Mouse (Mus musculus): ENCODE data around the gene Rbm38. TPM values are rescaled to one million over a fixed set of nuclear protein-coding genes. Genes with fewer than 3 reads are reported as not detected.

The Rbm38 gene
- polyA plus RNA-seq, 1 experiment: 7.2 TPM

- no peak overlapping the region for H3K27ac ChIP-seq (ENCODE audit: insufficient read depth, low read length)
- TF ChIP-seq CTCF (IDR thresholded peaks at IDR 0.05; ENCODE audit: borderline replicate concordance, insufficient read depth, low read length) (no peak), POLR2A (IDR thresholded peaks at IDR 0.05; ENCODE audit: low read depth, low read length) (no peak)
- 0 out of 2 replicates have a peak, but pooled peaks cover 3% of the 10 kb centered on the region for H3K4me1 ChIP-seq (ENCODE audit: control insufficient read depth, insufficient read depth, low read length)
- no peak overlapping the region for H3K4me3 ChIP-seq (ENCODE audit: insufficient read depth, low read length)
Measured at GRCm38 (mm10) chr2:173041893-173042292, 21.6 kb downstream of the Rbm38 start.

GRCm38 (mm10) chr2:173042504-173043162 is 22.3 kb downstream of the Rbm38 start:
- Histone ChIP-seq H3K4me3 (ENCODE audit: insufficient read depth, low read length) (no peak overlapping the region), H3K27ac (ENCODE audit: insufficient read depth, low read length) (no peak overlapping the region), H3K4me1 (ENCODE audit: control insufficient read depth, insufficient read depth, low read length) (0 out of 2 replicates have a peak, but pooled peaks cover 3% of the 10 kb centered on the region)
- TF ChIP-seq POLR2A (IDR thresholded peaks at IDR 0.05; ENCODE audit: low read depth, low read length) (no peak), CTCF (IDR thresholded peaks at IDR 0.05; ENCODE audit: borderline replicate concordance, insufficient read depth, low read length) (no peak)

GRCm38 (mm10) chr2:173044198-173044970 is 24.1 kb downstream of the Rbm38 start:
- no peak overlapping the region for H3K27ac ChIP-seq (ENCODE audit: insufficient read depth, low read length)
- no peak overlapping the region for H3K4me3 ChIP-seq (ENCODE audit: insufficient read depth, low read length)
- TF ChIP-seq POLR2A (IDR thresholded peaks at IDR 0.05; ENCODE audit: low read depth, low read length): no peak
- no peak for TF ChIP-seq CTCF (IDR thresholded peaks at IDR 0.05; ENCODE audit: borderline replicate concordance, insufficient read depth, low read length)
- 0 out of 2 replicates have a peak, but pooled peaks cover 3% of the 10 kb centered on the region for H3K4me1 ChIP-seq (ENCODE audit: control insufficient read depth, insufficient read depth, low read length)

GRCm38 (mm10) chr2:173046582-173047297 is 26.4 kb downstream of the Rbm38 start:
- no peak overlapping the region for H3K4me3 ChIP-seq (ENCODE audit: insufficient read depth, low read length)
- no peak overlapping the region for H3K27ac ChIP-seq (ENCODE audit: insufficient read depth, low read length)
- TF ChIP-seq POLR2A (IDR thresholded peaks at IDR 0.05; ENCODE audit: low read depth, low read length): no peak
- TF ChIP-seq CTCF (IDR thresholded peaks at IDR 0.05; ENCODE audit: borderline replicate concordance, insufficient read depth, low read length): no peak
- H3K4me1 ChIP-seq (ENCODE audit: control insufficient read depth, insufficient read depth, low read length): 0 out of 2 replicates have a peak, but pooled peaks cover 3% of the 10 kb centered on the region

- Histone ChIP-seq H3K4me1 (ENCODE audit: control insufficient read depth, insufficient read depth, low read length) (0 out of 2 replicates have a peak, but pooled peaks cover 3% of the 10 kb centered on the region), H3K27ac (ENCODE audit: insufficient read depth, low read length) (no peak overlapping the region), H3K4me3 (ENCODE audit: insufficient read depth, low read length) (no peak overlapping the region)
- TF ChIP-seq POLR2A (IDR thresholded peaks at IDR 0.05; ENCODE audit: low read depth, low read length): no peak
- no peak for TF ChIP-seq CTCF (IDR thresholded peaks at IDR 0.05; ENCODE audit: borderline replicate concordance, insufficient read depth, low read length)
Measured at GRCm38 (mm10) chr2:173047471-173047870, 27.2 kb downstream of the Rbm38 start.

GRCm38 (mm10) chr2:173048041-173048745 is 27.9 kb downstream of the Rbm38 start:
- TF ChIP-seq POLR2A (IDR thresholded peaks at IDR 0.05; ENCODE audit: low read depth, low read length): no peak
- no peak for TF ChIP-seq CTCF (IDR thresholded peaks at IDR 0.05; ENCODE audit: borderline replicate concordance, insufficient read depth, low read length)
- H3K4me3 ChIP-seq (ENCODE audit: insufficient read depth, low read length): no peak overlapping the region
- 0 out of 2 replicates have a peak, but pooled peaks cover 3% of the 10 kb centered on the region for H3K4me1 ChIP-seq (ENCODE audit: control insufficient read depth, insufficient read depth, low read length)
- no peak overlapping the region for H3K27ac ChIP-seq (ENCODE audit: insufficient read depth, low read length)

- Histone ChIP-seq H3K4me1 (ENCODE audit: control insufficient read depth, insufficient read depth, low read length) (0 out of 2 replicates have a peak, but pooled peaks cover 3% of the 10 kb centered on the region), H3K27ac (ENCODE audit: insufficient read depth, low read length) (no peak overlapping the region), H3K4me3 (ENCODE audit: insufficient read depth, low read length) (no peak overlapping the region)
- TF ChIP-seq CTCF (IDR thresholded peaks at IDR 0.05; ENCODE audit: borderline replicate concordance, insufficient read depth, low read length) (no peak), POLR2A (IDR thresholded peaks at IDR 0.05; ENCODE audit: low read depth, low read length) (no peak)
Measured at GRCm38 (mm10) chr2:173049231-173049630, 28.9 kb downstream of the Rbm38 start.

- TF ChIP-seq CTCF (IDR thresholded peaks at IDR 0.05; ENCODE audit: borderline replicate concordance, insufficient read depth, low read length) (no peak), POLR2A (IDR thresholded peaks at IDR 0.05; ENCODE audit: low read depth, low read length) (no peak)
- no peak overlapping the region for H3K27ac ChIP-seq (ENCODE audit: insufficient read depth, low read length)
Measured at GRCm38 (mm10) chr2:173049817-173050216, 29.5 kb downstream of the Rbm38 start.

More at GRCm38 (mm10) chr2:173049817-173050216, 29.5 kb downstream of the Rbm38 start:
- Histone ChIP-seq H3K4me1 (ENCODE audit: control insufficient read depth, insufficient read depth, low read length) (0 out of 2 replicates have a peak, but pooled peaks cover 2% of the 10 kb centered on the region), H3K4me3 (ENCODE audit: insufficient read depth, low read length) (no peak overlapping the region)
